Mouse (Mus musculus) forebrain, postnatal 0 days (tissue): ENCODE results near the gene Adgrb3. TPM values are rescaled to one million over a fixed set of nuclear protein-coding genes. Genes with fewer than 3 reads are reported as not detected.

Experiments
- ATAC-seq: fragments of 200-750 bp; cut with Nextera tagmentation; 2 replicates; pipeline ENCODE4 v1.8.0; 2017; ENCODE audit warnings: mild to moderate bottlenecking, moderate library complexity
- DNase-seq: peaks from one replicate; pipeline ENCODE4 v3.0.0-alpha.2; 2015
- H3K27ac ChIP-seq: fragments of 300-500 bp; sonication (generic); 2 replicates; pipeline ENCODE4 v1.5.1; 2014; ENCODE audit warnings: low read depth, mild to moderate bottlenecking, antibody characterized with exemption, low read length, moderate library complexity, mixed read lengths
- H3K27me3 ChIP-seq: fragments of 300-500 bp; sonication (generic); 2 replicates; pipeline ENCODE4 v1.6.1; 2014; ENCODE audit warnings: mild to moderate bottlenecking, low read length, mixed read lengths; ENCODE audit not compliant: insufficient read depth
- H3K36me3 ChIP-seq: fragments of 300-500 bp; sonication (generic); 2 replicates; pipeline ENCODE4 v1.6.1; 2014; ENCODE audit warnings: mild to moderate bottlenecking, moderate library complexity; ENCODE audit not compliant: insufficient read depth
- H3K4me1 ChIP-seq: fragments of 300-500 bp; sonication (generic); 2 replicates; pipeline ENCODE4 v1.6.1; 2014; ENCODE audit warnings: antibody characterized with exemption; ENCODE audit not compliant: insufficient read depth
- H3K4me2 ChIP-seq: fragments of 300-500 bp; sonication (generic); 2 replicates; pipeline ENCODE4 v1.6.1; 2014; ENCODE audit warnings: low read depth, mild to moderate bottlenecking, moderate library complexity
- H3K4me3 ChIP-seq: fragments of 300-500 bp; sonication (generic); 2 replicates; pipeline ENCODE4 v1.5.1; 2014; ENCODE audit warnings: low read depth, low read length, mixed read lengths
- H3K9ac ChIP-seq: fragments of 300-500 bp; sonication (generic); 2 replicates; pipeline ENCODE4 v1.6.1; 2014; ENCODE audit warnings: mild to moderate bottlenecking
- H3K9me3 ChIP-seq: fragments of 300-500 bp; sonication (generic); 2 replicates; pipeline ENCODE4 v1.6.1; 2016; ENCODE audit warnings: low read length
- CTCF ChIP-seq: sonication (generic); IDR thresholded peaks from 2 replicates; pipeline ENCODE4 v1.5.1; 2016; ENCODE audit warnings: antibody characterized with exemption, control low read depth, low read depth
- WGBS: fragments of 180-500 bp; shearing (Covaris S2); extraction: QIAGEN DNeasy Blood & Tissue Kit; methylation state at CpG from one replicate; pipeline ENCODE4 v1.1.7; 2014; 5-methylcytosine and 5-hydroxymethylcytosine counted together
- polyA plus RNA-seq: library from polyadenylated mRNA; unstranded; fragments of >200 nt; fragmentation: Nextera tagmentation; extraction: Ambion mirVana; gene quantifications from 2 replicates; pipeline ENCODE4 v1.2.1, GENCODE M21; 2015
- total RNA-seq: library from RNA; depleted of rRNA; stranded (reverse); fragments of >200 nt; gene quantifications from 2 replicates; pipeline ENCODE4 v1.2.3, GENCODE M21; 2014

Adgrb3 gene
- total and polyA plus RNA-seq, 2 experiments from 2014 or later, result 59.3 to 106 TPM

DNA sequence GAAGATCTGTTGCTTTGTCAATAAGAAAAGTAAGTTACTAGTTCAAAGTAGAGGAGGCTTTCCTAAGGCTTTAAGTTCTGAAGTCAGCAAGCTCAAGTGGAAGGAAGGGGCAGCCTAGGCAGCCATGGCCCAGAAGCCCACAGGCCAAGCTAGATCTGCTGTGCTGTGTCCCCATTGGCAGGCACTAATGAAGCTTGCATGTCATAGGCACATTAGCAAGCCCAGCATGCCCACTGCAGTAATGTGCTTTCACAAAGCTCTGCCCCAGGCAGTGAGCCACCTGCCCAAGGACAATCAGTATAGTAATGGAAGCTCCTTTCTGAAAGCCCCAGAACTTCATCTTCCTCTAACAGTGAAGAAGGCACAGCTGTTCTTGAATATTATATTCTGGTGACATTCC, 484.6 kb downstream of the Adgrb3 start:
- DNase-seq (no peak), ATAC-seq (no peak)
- no peaks in the 10 kb centered on the region for H3K36me3 ChIP-seq
- H3K4me2 ChIP-seq, result no peak overlapping the region
- no peak overlapping the region for H3K9ac ChIP-seq
- no peaks in the 10 kb centered on the region for H3K4me1 ChIP-seq
- H3K4me3 ChIP-seq, result no peak overlapping the region
- H3K27me3 ChIP-seq, result no peaks in the 10 kb centered on the region
- no peak overlapping the region for H3K27ac ChIP-seq
- no peaks in the 10 kb centered on the region for H3K9me3 ChIP-seq
- no peak for TF ChIP-seq CTCF

DNA sequence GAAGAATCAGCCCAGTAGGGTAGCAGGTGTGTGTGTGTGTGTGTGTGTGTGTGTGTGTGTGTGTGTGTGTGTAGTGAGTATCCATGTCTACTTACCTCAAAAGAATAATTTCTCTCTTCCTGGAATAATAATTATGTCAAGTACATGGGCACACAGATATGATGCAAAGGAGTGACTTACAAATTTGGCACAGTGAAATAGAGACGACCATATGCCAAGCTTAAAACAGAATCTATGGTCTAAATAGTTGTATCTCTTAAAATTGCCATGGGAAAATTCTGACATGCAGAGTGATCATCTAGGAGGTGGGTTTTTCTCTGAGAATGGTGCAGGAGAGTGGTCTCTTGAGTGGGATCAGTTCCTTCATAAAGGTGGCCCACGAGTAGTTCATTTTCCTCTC, 504.1 kb downstream of the Adgrb3 start:
- Histone ChIP-seq H3K9me3 (no peaks in the 10 kb centered on the region), H3K4me1 (no peaks in the 10 kb centered on the region), H3K9ac (no peak overlapping the region), H3K27ac (no peak overlapping the region), H3K27me3 (no peaks in the 10 kb centered on the region), H3K4me2 (no peak overlapping the region), H3K36me3 (no peaks in the 10 kb centered on the region), H3K4me3 (no peak overlapping the region)
- TF ChIP-seq CTCF, result no peak
- no peak for ATAC-seq
- WGBS, result 87% methylated on average over 2 of the region's 2 CpGs
- no peak for DNase-seq

DNA sequence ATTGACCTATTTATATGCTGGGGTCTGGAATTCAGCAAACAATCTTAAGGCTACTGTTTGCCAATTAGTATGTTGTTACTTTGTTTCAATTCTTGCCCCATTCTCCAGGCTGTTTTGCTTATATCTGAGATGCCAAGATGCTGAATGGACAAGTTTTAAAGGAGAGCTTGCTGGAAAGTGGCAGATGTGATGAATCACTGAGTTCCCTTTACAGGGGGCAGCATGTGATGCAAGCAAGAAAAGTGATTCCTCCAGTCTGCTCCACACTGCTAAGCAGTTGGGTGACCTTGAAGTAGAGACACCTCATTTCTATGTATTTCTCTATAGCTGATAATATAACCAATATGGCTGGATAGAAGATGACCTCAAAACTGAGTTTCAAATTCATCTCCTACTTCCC, 512.4 kb downstream of the Adgrb3 start:
- Histone ChIP-seq H3K27me3 (no peaks in the 10 kb centered on the region), H3K4me2 (no peak overlapping the region), H3K27ac (no peak overlapping the region), H3K9me3 (no peaks in the 10 kb centered on the region), H3K4me1 (no peaks in the 10 kb centered on the region), H3K36me3 (no peaks in the 10 kb centered on the region), H3K4me3 (no peak overlapping the region), H3K9ac (no peak overlapping the region)
- TF ChIP-seq CTCF, result no peak
- no peak for DNase-seq
- no peak for ATAC-seq

DNA sequence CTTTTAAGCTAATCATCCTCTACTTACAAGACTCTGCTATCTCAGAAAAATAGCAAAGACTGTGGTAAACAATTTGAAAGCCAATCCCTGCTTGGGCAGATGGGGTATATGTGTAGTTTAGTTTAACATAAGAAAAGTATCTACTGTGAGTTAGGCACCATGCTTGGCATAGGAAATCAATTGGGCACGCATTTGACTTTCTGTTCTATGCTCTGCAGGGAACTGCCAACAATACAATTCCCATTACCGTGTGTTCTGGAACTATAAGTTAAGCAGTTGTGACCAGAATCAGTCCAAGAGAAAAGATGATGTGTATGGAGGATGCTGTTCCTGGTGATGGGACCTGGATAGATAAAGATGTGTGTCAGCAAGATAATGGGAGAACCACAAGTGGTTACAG, 517.2 kb downstream of the Adgrb3 start:
- no peaks in the 10 kb centered on the region for H3K27me3 ChIP-seq
- ATAC-seq (no peak), DNase-seq (no peak)
- H3K27ac ChIP-seq, result no peak overlapping the region
- no peaks in the 10 kb centered on the region for H3K9me3 ChIP-seq
- no peak overlapping the region for H3K4me3 ChIP-seq
- TF ChIP-seq CTCF, result no peak
- no peak overlapping the region for H3K4me2 ChIP-seq
- H3K9ac ChIP-seq, result no peak overlapping the region
- no peaks in the 10 kb centered on the region for H3K4me1 ChIP-seq
- WGBS, result 64% methylated on average over 2 of the region's 2 CpGs
- no peaks in the 10 kb centered on the region for H3K36me3 ChIP-seq

- H3K4me3 ChIP-seq, result no peak overlapping the region
- H3K27ac ChIP-seq, result no peak overlapping the region
- H3K27me3 ChIP-seq, result no peaks in the 10 kb centered on the region
- WGBS, result 16% methylated on average over 2 of the region's 2 CpGs
- no peaks in the 10 kb centered on the region for H3K9me3 ChIP-seq
- no peaks in the 10 kb centered on the region for H3K36me3 ChIP-seq
- no peak overlapping the region for H3K9ac ChIP-seq
- ATAC-seq (no peak), DNase-seq (no peak)
- H3K4me1 ChIP-seq, result no peaks in the 10 kb centered on the region
- no peak for TF ChIP-seq CTCF
- no peak overlapping the region for H3K4me2 ChIP-seq
These were observed 519.4 kb downstream of the Adgrb3 start for GRCm38 (mm10) chr1:25310066-25310465.

DNA sequence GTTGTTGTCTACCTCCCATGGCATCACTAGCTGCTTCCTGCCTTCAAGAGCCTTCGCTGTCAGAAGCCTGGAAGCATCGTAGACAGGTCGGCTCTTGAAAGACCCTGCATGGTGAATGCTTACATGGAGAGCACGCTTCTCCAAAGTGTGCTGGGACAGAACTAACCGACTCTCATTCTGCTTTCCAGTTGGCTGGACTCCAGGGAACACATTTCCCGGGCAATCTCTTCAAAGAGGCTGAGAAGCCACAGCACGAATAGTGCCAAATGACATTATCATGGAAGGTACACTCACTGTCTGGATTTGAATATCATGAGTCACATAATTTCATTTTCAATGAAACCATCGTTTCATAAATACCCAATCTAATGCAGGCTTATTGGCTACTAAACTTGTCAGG, 548.0 kb downstream of the Adgrb3 start:
- no peaks in the 10 kb centered on the region for H3K27me3 ChIP-seq
- H3K4me2 ChIP-seq, result no peak overlapping the region
- no peaks in the 10 kb centered on the region for H3K36me3 ChIP-seq
- peak; percentile 18 for DNase-seq
- no peaks in the 10 kb centered on the region for H3K9me3 ChIP-seq
- peak; percentile 20; the same call in 1 of the 2 replicates for ATAC-seq
- H3K4me3 ChIP-seq, result no peak overlapping the region
- WGBS, result 44% methylated on average over 8 of the region's 8 CpGs
- H3K4me1 ChIP-seq, result no peaks in the 10 kb centered on the region
- no peak overlapping the region for H3K9ac ChIP-seq
- TF ChIP-seq CTCF, result no peak
- H3K27ac ChIP-seq, result no peak overlapping the region

- DNase-seq (no peak), ATAC-seq (no peak)
- Histone ChIP-seq H3K4me3 (no peak overlapping the region), H3K4me1 (no peaks in the 10 kb centered on the region), H3K27ac (no peak overlapping the region), H3K36me3 (no peaks in the 10 kb centered on the region), H3K9ac (no peak overlapping the region), H3K9me3 (no peaks in the 10 kb centered on the region), H3K27me3 (no peaks in the 10 kb centered on the region), H3K4me2 (no peak overlapping the region)
- no peak for TF ChIP-seq CTCF
These were observed 578.9 kb downstream of the Adgrb3 start for GRCm38 (mm10) chr1:25250562-25250961.

DNA sequence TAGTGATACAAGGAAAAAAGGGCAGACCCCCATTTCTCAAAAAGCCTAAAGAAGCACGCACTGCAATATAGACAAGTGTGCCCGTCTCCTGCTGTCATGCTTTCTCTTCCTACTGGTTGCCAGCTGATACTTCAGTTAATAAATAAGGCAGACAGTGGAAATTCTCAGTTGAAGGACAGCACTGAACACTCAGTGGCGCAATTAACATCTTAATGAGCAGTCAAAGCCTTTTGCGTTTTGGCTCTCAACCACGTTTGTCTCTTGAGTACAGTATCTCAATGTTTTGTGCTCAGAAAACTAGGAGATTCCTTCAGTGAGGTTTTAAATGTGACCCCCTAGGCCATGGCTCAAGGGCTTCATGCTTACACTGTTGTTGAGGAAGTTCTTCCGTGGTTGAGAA, 587.1 kb downstream of the Adgrb3 start:
- Histone ChIP-seq H3K4me3 (no peak overlapping the region), H3K9me3 (no peaks in the 10 kb centered on the region), H3K27me3 (no peaks in the 10 kb centered on the region), H3K27ac (no peak overlapping the region), H3K36me3 (no peaks in the 10 kb centered on the region), H3K4me1 (no peaks in the 10 kb centered on the region), H3K4me2 (no peak overlapping the region), H3K9ac (no peak overlapping the region)
- 27% methylated on average over 6 of the region's 6 CpGs for WGBS
- ATAC-seq (no peak), DNase-seq (no peak)
- no peak for TF ChIP-seq CTCF
